Comparison of ENCODE assay signal across 8 mouse cellular contexts in the genomic region with DNA sequence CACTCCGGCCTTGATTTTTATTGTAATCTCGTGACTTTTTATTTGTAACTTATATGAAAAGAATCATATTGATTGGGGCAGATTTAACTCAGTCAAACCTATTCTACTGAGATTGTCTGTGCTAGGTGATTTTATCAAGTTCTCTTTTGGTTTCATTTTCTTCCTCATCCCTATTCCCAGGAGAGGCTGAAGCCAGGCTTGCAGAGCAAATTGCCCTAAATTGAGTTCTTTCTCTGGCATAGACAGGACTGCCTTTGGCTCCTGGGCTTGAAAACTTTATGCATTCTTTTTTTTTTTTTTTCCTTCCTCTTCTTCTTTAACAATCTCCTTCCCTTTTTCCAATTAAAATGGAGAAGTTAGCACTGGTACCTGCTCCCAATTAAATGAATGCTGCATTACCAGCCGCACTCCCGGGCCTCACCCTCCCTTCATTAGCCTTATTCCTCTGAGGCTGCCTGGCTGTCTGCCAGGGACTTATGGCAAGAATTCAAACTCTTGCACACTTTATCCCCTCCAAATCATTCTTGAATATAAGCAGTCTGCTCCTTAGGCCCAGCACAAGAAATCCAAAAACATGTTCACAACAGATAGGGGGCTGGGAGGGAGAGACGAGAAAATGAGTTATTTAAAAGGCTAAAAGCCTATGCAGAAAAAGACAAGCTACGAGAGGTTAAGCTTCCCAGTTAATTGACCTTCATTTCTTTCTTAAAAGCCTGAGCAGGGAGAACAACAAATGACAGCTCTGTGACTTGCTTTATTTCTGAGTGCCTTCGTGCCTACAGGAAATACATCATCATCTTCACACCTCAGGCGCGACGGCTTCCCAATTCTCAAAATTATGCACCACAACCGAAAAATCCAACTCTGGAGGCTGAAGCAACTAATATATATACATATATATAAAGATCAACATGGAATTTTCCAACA.
DNase-seq lines count a peak whose midpoint lies in the region; ATAC-seq and TF ChIP-seq lines count a peak whose summit lies in the region.

No protein-coding gene starts in this region.

- H3K36me3 ChIP-seq in hindbrain, embryonic 12.5 days, result no peaks in the 10 kb centered on the region
- H3K36me3 ChIP-seq in hindbrain, embryonic 11.5 days (ENCODE audit: control insufficient read depth, insufficient read depth, low read length), result no peaks in the 10 kb centered on the region
- no peaks in the 10 kb centered on the region for H3K36me3 ChIP-seq in embryonic facial prominence, embryonic 14.5 days (ENCODE audit: control insufficient read depth, insufficient read depth, low read length)
- no peaks in the 10 kb centered on the region for H3K36me3 ChIP-seq in neural tube, embryonic 14.5 days (ENCODE audit: control insufficient read depth, insufficient read depth, low read length)

- 0 out of 2 replicates have a peak overlapping the region, but pooled peaks have one; percentile 2 for H3K27ac ChIP-seq in hindbrain, embryonic 12.5 days
- H3K27ac ChIP-seq in hindbrain, embryonic 11.5 days (ENCODE audit: low read depth, low read length), result no peak overlapping the region
- no peak overlapping the region for H3K27ac ChIP-seq in embryonic facial prominence, embryonic 14.5 days (replicated peaks; ENCODE audit: low read depth, low read length)
- H3K27ac ChIP-seq in layer of hippocampus, adult 2 months, result no peak overlapping the region; the same call in 1 of the 2 replicates
- H3K27ac ChIP-seq in neural tube, embryonic 14.5 days (ENCODE audit: low read depth, low read length), result no peak overlapping the region

- H3K4me1 ChIP-seq in hindbrain, embryonic 12.5 days, result peaks cover 7% of the 10 kb centered on the region; the same call in 1 of the 2 replicates
- H3K4me1 ChIP-seq in hindbrain, embryonic 11.5 days (replicated peaks; ENCODE audit: control insufficient read depth, insufficient read depth, low read length), result no peaks in the 10 kb centered on the region
- H3K4me1 ChIP-seq in embryonic facial prominence, embryonic 14.5 days (ENCODE audit: control insufficient read depth, insufficient read depth, low read length), result peaks cover 8% of the 10 kb centered on the region
- H3K4me1 ChIP-seq in neural tube, embryonic 14.5 days (ENCODE audit: control insufficient read depth, insufficient read depth, low read length), result 0 out of 2 replicates have a peak, but pooled peaks cover 5% of the 10 kb centered on the region

- H3K9ac ChIP-seq in hindbrain, embryonic 12.5 days, result no peak overlapping the region
- H3K9ac ChIP-seq in hindbrain, embryonic 11.5 days (ENCODE audit: low read depth, low read length), result no peak overlapping the region
- no peak overlapping the region for H3K9ac ChIP-seq in embryonic facial prominence, embryonic 14.5 days (ENCODE audit: low read depth, low read length)
- no peak overlapping the region for H3K9ac ChIP-seq in neural tube, embryonic 14.5 days (replicated peaks; ENCODE audit: low read depth, low read length)

- H3K9me3 ChIP-seq in hindbrain, embryonic 12.5 days (replicated peaks), result no peaks in the 10 kb centered on the region
- no peaks in the 10 kb centered on the region for H3K9me3 ChIP-seq in hindbrain, embryonic 11.5 days (ENCODE audit: control insufficient read depth, low read length)
- H3K9me3 ChIP-seq in embryonic facial prominence, embryonic 14.5 days (ENCODE audit: control insufficient read depth, low read length), result no peaks in the 10 kb centered on the region
- H3K9me3 ChIP-seq in neural tube, embryonic 14.5 days (ENCODE audit: control insufficient read depth, low read length), result no peaks in the 10 kb centered on the region

- ATAC-seq in hindbrain, embryonic 12.5 days (ENCODE audit: low FRiP score), result peak; percentile 46; the same call in 1 of the 2 replicates
- no peak for ATAC-seq in hindbrain, embryonic 11.5 days (ENCODE audit: low FRiP score)
- ATAC-seq in embryonic facial prominence, embryonic 14.5 days (ENCODE audit: low read depth), result peak; percentile 90
- ATAC-seq in neural tube, embryonic 14.5 days (ENCODE audit: low read depth), result 0 out of 2 replicates have a peak, but pooled peaks have one; percentile 41
- no peak for ATAC-seq in erythroblast, adult 5-6 weeks (replicated peaks; ENCODE audit: low FRiP score, poor library complexity, severe bottlenecking)

- no peak for DNase-seq in hindbrain, embryonic 11.5 days (ENCODE audit: low spot score)
- peak; percentile 32 for DNase-seq in adrenal gland, adult 2 months
- peak; percentile 82 for DNase-seq in embryonic facial prominence, embryonic 14.5 days (ENCODE audit: low spot score)
- peak; percentile 23 to 26 for DNase-seq in layer of hippocampus, adult 2 months (ENCODE audit: low spot score in 2 of 2)
- DNase-seq in embryo, embryonic 10 days (ENCODE audit: low spot score), result no peak

- TF ChIP-seq CTCF in layer of hippocampus, adult 2 months (conservative IDR thresholded peaks at IDR 0.05), result no peak

- no peak overlapping the region for H3K4me3 ChIP-seq in hindbrain, embryonic 12.5 days
- H3K4me3 ChIP-seq in hindbrain, embryonic 11.5 days (ENCODE audit: low read depth, low read length), result no peak overlapping the region
- H3K4me3 ChIP-seq in embryonic facial prominence, embryonic 14.5 days (ENCODE audit: low read depth, low read length), result no peak overlapping the region
- peak overlapping the region; percentile 38; the same call in 1 of the 2 replicates for H3K4me3 ChIP-seq in layer of hippocampus, adult 2 months
- H3K4me3 ChIP-seq in neural tube, embryonic 14.5 days (ENCODE audit: low read depth, low read length), result no peak overlapping the region

- H3K4me2 ChIP-seq in hindbrain, embryonic 12.5 days (replicated peaks), result no peak overlapping the region
- no peak overlapping the region for H3K4me2 ChIP-seq in hindbrain, embryonic 11.5 days (replicated peaks; ENCODE audit: low read depth, low read length)
- peak overlapping the region; percentile 14; the same call in 1 of the 2 replicates for H3K4me2 ChIP-seq in embryonic facial prominence, embryonic 14.5 days (ENCODE audit: low read depth, low read length)
- H3K4me2 ChIP-seq in neural tube, embryonic 14.5 days (ENCODE audit: low read depth, low read length), result no peak overlapping the region

- 65% methylated on average over 11 of the region's 11 CpGs for WGBS in hindbrain, embryonic 12.5 days
- WGBS in hindbrain, embryonic 11.5 days, result 81% methylated on average over 11 of the region's 11 CpGs
- WGBS in embryonic facial prominence, embryonic 14.5 days, result 43% methylated on average over 11 of the region's 11 CpGs
- WGBS in neural tube, embryonic 14.5 days, result 59% methylated on average over 11 of the region's 11 CpGs

- no peaks in the 10 kb centered on the region for H3K27me3 ChIP-seq in hindbrain, embryonic 12.5 days
- no peaks in the 10 kb centered on the region for H3K27me3 ChIP-seq in hindbrain, embryonic 11.5 days (ENCODE audit: control insufficient read depth, insufficient read depth, low read length)
- no peaks in the 10 kb centered on the region for H3K27me3 ChIP-seq in embryonic facial prominence, embryonic 14.5 days (replicated peaks; ENCODE audit: control insufficient read depth, insufficient read depth, low read length)
- no peaks in the 10 kb centered on the region for H3K27me3 ChIP-seq in neural tube, embryonic 14.5 days (ENCODE audit: control insufficient read depth, insufficient read depth, low read length)

Comparison
In these comparisons a context has a peak if more than half of its experiments do, and no peak if none do; other contexts are left out.
1. ATAC-seq: peak in hindbrain, embryonic 12.5 days (single experiment), embryonic facial prominence, embryonic 14.5 days (single experiment) and neural tube, embryonic 14.5 days (single experiment); none in hindbrain, embryonic 11.5 days (single experiment) and erythroblast, adult 5-6 weeks (single experiment).
2. DNase-seq: peak in adrenal gland, adult 2 months (single experiment), embryonic facial prominence, embryonic 14.5 days (single experiment) and layer of hippocampus, adult 2 months (2 of 2); none in hindbrain, embryonic 11.5 days (single experiment) and embryo, embryonic 10 days (single experiment).